Mouse (Mus musculus) cerebellum, adult 2 months (tissue): ENCODE measurements around the gene Lsamp. TPM values are rescaled to one million over a fixed set of nuclear protein-coding genes. Genes with fewer than 3 reads are reported as not detected.
A peak's percentile ranks its signal among the peaks of the same experiment; 100 is the strongest.

ENCODE experiments used
- DNase-seq, 2 experiments: peaks; one replicate each; pipeline ENCODE4 v3.0.0; 2021
- H3K27ac ChIP-seq: fragments of 200-500 bp; 2 replicates; pipeline ENCODE4 v1.5.1; 2012; ENCODE audit warnings: low read length, control low read depth, inconsistent platforms; ENCODE audit not compliant: insufficient read depth
- H3K27me3 ChIP-seq: fragments of 200-500 bp; 2 replicates; pipeline ENCODE4 v1.6.1; 2012; ENCODE audit warnings: inconsistent platforms, mild to moderate bottlenecking, low read length, moderate library complexity; ENCODE audit not compliant: control insufficient read depth, insufficient read depth
- H3K4me1 ChIP-seq: fragments of 200-500 bp; 2 replicates; pipeline ENCODE4 v1.6.1; 2011; ENCODE audit warnings: low read length; ENCODE audit not compliant: control insufficient read depth, insufficient read depth
- H3K4me3 ChIP-seq: fragments of 200-500 bp; replicated peaks from 2 replicates; pipeline ENCODE3; 2011; ENCODE audit warnings: mild to moderate bottlenecking, low read depth, low read length, control low read depth; ENCODE audit not compliant: insufficient read depth
- CTCF ChIP-seq: fragments of 200-500 bp; IDR thresholded peaks from 2 replicates; pipeline ENCODE4 v1.5.1; 2011; ENCODE audit warnings: low read depth, mild to moderate bottlenecking, control low read depth, low read length, moderate library complexity, borderline replicate concordance; ENCODE audit not compliant: insufficient read depth
- POLR2A ChIP-seq: fragments of 200-500 bp; IDR thresholded peaks from 2 replicates; pipeline ENCODE4 v1.6.1; 2011; ENCODE audit warnings: low read length, control low read depth, borderline replicate concordance; ENCODE audit not compliant: insufficient read depth
- WGBS: fragments of 180-500 bp; shearing (Covaris S2); methylation state at CpG from one replicate; pipeline ENCODE4 v1.1.7; 2018; 5-methylcytosine and 5-hydroxymethylcytosine counted together
- polyA plus RNA-seq: library from polyadenylated mRNA; depleted of rRNA; stranded (reverse); fragments of >200 nt; gene quantifications from 2 replicates; pipeline ENCODE4 v1.2.3, GENCODE M21; 2012

Lsamp gene
- polyA plus RNA-seq, 1 experiment: 143 TPM

DNA sequence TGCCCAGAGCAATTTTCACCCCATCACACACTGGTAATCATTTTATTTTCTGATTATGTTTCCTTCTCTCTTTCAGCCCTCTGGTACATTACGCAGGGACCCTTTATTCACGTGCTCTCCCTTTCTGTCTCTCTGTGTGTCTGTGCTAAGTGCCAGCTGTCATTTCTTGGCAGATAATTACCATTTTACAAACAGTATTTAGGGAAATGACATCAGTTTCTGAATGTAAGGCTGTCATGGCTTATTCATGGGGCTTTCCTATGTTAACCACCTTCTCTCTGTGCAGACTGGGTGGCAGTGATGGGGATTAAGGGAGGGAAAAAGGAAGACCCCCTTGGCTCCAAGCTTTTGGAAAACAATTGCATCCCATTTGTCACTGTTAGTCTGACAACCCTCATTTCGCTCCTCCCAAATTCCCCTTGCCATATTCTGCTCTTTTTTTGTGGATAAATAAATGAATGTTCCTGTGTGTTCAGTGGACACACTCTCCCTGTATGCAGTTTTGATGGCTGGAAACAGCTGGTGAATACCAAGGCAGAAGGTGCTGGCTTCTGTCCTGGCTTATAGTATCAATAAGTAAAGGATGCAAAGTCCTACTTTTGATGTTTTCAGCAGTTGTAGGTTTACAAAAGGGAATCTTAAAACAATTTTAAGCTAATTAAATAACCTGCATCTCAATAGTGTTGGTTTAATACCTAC lies 520.2 kb downstream of the Lsamp start:
- WGBS: 39% methylated on average over 3 of the region's 3 CpGs
- no peak overlapping the region for H3K4me3 ChIP-seq
- H3K27ac ChIP-seq: no peak overlapping the region
- TF ChIP-seq POLR2A (no peak), CTCF (no peak)
- no peaks in the 10 kb centered on the region for H3K27me3 ChIP-seq
- no peak for DNase-seq
- H3K4me1 ChIP-seq: no peaks in the 10 kb centered on the region

DNA sequence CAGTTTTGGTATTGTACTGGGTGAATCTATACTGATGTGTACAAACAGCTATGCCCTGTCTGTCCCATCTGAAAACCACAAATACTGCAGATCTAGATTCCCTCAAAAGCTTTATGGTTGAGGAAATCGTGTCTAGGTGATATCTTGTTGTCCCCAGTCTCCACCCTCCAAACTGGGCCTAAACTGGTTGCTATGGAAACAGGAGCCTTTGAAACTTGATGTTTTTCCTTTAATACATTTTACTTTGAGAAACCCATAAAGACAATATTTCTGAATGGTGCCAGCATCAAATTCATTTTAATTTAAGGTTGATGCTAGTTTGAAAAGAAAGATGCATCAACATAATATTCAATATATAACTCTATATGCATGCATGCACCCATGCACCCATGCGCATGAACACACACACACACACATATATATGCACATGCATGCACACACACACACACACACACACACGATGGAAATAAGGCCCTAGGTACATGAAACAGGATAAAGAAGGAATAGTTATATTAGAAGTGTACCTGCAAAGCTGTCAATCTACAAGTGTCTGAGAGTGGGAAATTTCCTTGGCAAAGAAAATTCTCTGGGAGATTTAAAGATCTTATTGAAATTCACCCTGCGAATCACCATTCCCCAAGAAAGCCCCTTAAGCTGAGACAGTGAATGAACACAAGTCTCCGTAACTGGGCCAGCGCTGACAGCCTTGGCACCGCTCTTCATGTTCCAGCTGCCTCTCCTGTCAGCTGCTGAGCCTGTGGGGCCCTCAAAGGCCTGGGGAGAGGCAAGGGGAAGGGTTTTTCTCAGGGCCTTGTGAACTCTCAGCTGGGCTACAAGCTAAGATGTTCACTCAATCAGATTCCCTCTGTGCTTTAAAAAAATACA lies 525.2 kb downstream of the Lsamp start:
- no peaks in the 10 kb centered on the region for H3K27me3 ChIP-seq
- TF ChIP-seq POLR2A (no peak), CTCF (no peak)
- no peaks in the 10 kb centered on the region for H3K4me1 ChIP-seq
- H3K4me3 ChIP-seq: no peak overlapping the region
- H3K27ac ChIP-seq: no peak overlapping the region
- peak in 1 of 2 experiments; percentile 23 for DNase-seq
- 59% methylated on average over 7 of the region's 7 CpGs for WGBS

DNA sequence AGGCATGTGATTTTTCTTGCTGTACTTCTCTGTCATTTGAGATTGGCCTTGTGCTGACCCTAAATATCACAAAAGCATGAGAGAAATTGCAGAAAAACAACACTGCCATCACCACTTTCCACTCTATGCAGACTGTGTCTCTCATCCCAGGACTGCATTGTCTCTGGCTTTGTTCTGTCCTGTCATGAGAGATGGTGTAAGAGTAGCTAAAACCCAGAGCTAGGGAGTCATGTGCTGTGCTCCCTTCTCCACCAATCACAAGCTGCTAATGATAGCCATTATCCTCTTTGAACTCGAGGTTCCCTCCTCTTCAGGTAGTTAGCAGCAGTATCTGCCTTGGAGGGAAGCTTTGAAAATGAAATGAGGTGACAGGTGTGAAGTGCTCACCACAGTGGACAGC lies 552.6 kb downstream of the Lsamp start:
- no peak for TF ChIP-seq POLR2A
- no peak for TF ChIP-seq CTCF
- WGBS: 29% methylated on average over 1 of the region's 1 CpGs
- no peak overlapping the region for H3K27ac ChIP-seq
- no peaks in the 10 kb centered on the region for H3K27me3 ChIP-seq
- no peak overlapping the region for H3K4me3 ChIP-seq
- DNase-seq: no peak
- no peaks in the 10 kb centered on the region for H3K4me1 ChIP-seq

DNA sequence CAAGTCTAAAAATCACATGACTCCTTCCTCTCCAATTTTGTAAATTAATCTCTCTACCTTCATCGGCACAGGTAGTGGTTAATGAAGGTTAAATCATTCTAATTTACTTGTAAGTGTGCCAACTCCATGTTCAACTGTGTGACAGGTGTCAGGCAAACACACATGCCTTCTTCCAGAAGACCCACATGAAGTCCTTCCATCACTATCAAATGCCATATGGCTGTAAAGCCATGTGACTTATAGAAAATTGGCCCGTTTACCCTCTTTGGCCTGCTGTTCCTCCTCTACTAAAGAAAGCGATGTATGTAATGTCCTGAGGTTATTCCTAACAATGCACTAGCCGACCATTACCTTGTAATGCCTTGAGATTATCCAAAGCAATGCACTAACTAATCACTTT lies 565.5 kb downstream of the Lsamp start:
- H3K4me3 ChIP-seq: no peak overlapping the region
- WGBS: 57% methylated on average over 4 of the region's 4 CpGs
- no peak for TF ChIP-seq POLR2A
- TF ChIP-seq CTCF: no peak
- no peak overlapping the region for H3K27ac ChIP-seq
- DNase-seq: no peak
- H3K27me3 ChIP-seq: no peaks in the 10 kb centered on the region
- H3K4me1 ChIP-seq: no peaks in the 10 kb centered on the region

- Histone ChIP-seq H3K27me3 (no peaks in the 10 kb centered on the region), H3K4me1 (no peaks in the 10 kb centered on the region), H3K27ac (no peak overlapping the region), H3K4me3 (no peak overlapping the region)
- 95% methylated on average over 1 of the region's 1 CpGs for WGBS
- TF ChIP-seq POLR2A: no peak
- TF ChIP-seq CTCF: no peak
- DNase-seq: no peak
These were observed 571.4 kb downstream of the Lsamp start for GRCm38 (mm10) chr16:40555608-40556007.

DNA sequence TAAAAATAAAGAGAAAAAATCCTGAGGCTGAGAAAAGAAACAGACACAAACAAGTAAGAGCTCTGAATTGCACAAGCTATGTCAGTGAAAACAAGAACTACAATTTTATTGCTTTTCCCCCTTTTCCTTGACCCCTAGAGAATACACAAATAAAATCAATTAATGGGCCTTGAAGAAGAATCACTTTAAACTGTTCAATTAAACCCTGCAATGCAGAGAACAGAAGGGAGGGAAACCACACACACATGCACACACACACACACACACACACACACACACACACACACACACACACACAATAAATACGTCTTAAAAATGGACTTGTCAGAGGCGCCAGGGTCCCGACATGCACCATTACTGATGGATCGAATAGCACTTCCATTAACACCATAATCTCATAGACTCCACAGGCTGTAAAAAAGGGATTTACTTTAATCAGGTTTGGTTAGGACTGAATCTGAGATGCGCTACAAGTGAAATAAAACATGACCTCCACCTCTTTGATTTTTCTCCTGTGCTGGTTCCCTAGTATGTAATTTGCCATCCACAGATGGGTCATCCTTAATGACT lies 573.6 kb downstream of the Lsamp start:
- Histone ChIP-seq H3K4me1 (no peaks in the 10 kb centered on the region), H3K4me3 (no peak overlapping the region), H3K27me3 (no peaks in the 10 kb centered on the region), H3K27ac (no peak overlapping the region)
- WGBS: 94% methylated on average over 5 of the region's 5 CpGs
- TF ChIP-seq CTCF (no peak), POLR2A (no peak)
- DNase-seq: no peak

GRCm38 (mm10) chr16:40567431-40567941 lies 583.3 kb downstream of the Lsamp start:
- Histone ChIP-seq H3K4me1 (peaks cover 6% of the 10 kb centered on the region), H3K4me3 (peak overlapping the region; percentile 48), H3K27ac (0 out of 2 replicates have a peak overlapping the region, but pooled peaks have one; percentile 17), H3K27me3 (no peaks in the 10 kb centered on the region)
- TF ChIP-seq CTCF (no peak), POLR2A (no peak)
- WGBS: 9% methylated on average over 9 of the region's 9 CpGs
- peak; percentile 70 to 84 for DNase-seq
